Mouse (Mus musculus): ENCODE data around the gene Tes.

DNA sequence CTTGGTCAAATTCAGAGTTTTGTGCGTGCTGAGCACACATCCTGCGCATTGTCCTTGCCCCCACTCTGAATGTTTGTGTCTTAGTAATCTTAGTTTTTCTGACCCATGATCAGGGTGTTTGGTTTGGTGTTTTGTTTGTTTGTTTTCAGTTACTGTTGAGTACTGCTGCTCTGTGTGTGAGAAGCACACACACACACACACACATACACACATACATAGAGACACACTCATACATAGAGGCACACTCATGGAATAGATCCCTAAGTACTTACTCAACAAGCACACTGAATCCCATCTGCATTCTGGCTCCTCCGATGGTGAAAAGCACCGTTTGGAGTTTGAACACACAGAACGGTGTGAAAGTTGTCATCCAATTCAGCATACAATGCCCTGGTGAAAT, 41.5 kb downstream of the Tes start:
- TF ChIP-seq MAFK (IDR thresholded peaks at IDR 0.05; ENCODE audit: insufficient read depth, low read depth, low read length) (no peak), ZC3H11A (IDR thresholded peaks at IDR 0.05; ENCODE audit: borderline replicate concordance, low read depth, low read length) (no peak), HCFC1 (IDR thresholded peaks at IDR 0.05; ENCODE audit: borderline replicate concordance, insufficient read depth, low read length) (no peak)

Measured in ES-E14 (cell line).